Mouse (Mus musculus) forebrain, embryonic 16.5 days (tissue): ENCODE results near the gene Elovl7. TPM values are rescaled to one million over a fixed set of nuclear protein-coding genes. Genes with fewer than 3 reads are reported as not detected.
A peak's percentile ranks its signal among the peaks of the same experiment; 100 is the strongest.

ENCODE experiments used
- ATAC-seq: fragments of 200-750 bp; cut with Nextera tagmentation; 2 replicates; pipeline ENCODE4 v1.8.0; 2017; ENCODE audit warnings: mild to moderate bottlenecking, moderate library complexity
- H3K27ac ChIP-seq: fragments of 300-500 bp; sonication (generic); 2 replicates; pipeline ENCODE4 v1.5.1; 2014; ENCODE audit warnings: low read length, control low read depth
- H3K27me3 ChIP-seq: fragments of 300-500 bp; sonication (generic); replicated peaks from 2 replicates; pipeline ENCODE4 v1.6.1; 2014; ENCODE audit warnings: low read length; ENCODE audit not compliant: control insufficient read depth, insufficient read depth
- H3K36me3 ChIP-seq: fragments of 300-500 bp; sonication (generic); 2 replicates; pipeline ENCODE4 v1.6.1; 2014; ENCODE audit not compliant: control insufficient read depth, insufficient read depth
- H3K4me1 ChIP-seq: fragments of 300-500 bp; sonication (generic); replicated peaks from 2 replicates; pipeline ENCODE4 v1.6.1; 2014; ENCODE audit warnings: low read length; ENCODE audit not compliant: control insufficient read depth, insufficient read depth
- H3K4me2 ChIP-seq: fragments of 300-500 bp; sonication (generic); 2 replicates; pipeline ENCODE4 v1.6.1; 2014; ENCODE audit warnings: mild to moderate bottlenecking, low read length, control low read depth
- H3K4me3 ChIP-seq: fragments of 300-500 bp; sonication (generic); replicated peaks from 2 replicates; pipeline ENCODE4 v1.5.1; 2014; ENCODE audit warnings: mild to moderate bottlenecking, low read length, control low read depth
- H3K9ac ChIP-seq: fragments of 300-500 bp; sonication (generic); replicated peaks from 2 replicates; pipeline ENCODE4 v1.6.1; 2014; ENCODE audit warnings: low read depth, low read length, control low read depth
- H3K9me3 ChIP-seq: fragments of 300-500 bp; sonication (generic); 2 replicates; pipeline ENCODE4 v1.6.1; 2016; ENCODE audit warnings: low read length; ENCODE audit not compliant: control insufficient read depth
- WGBS: fragments of 180-500 bp; shearing (Covaris S2); extraction: QIAGEN DNeasy Blood & Tissue Kit; methylation state at CpG from one replicate; pipeline ENCODE4 v1.1.7; 2014; 5-methylcytosine and 5-hydroxymethylcytosine counted together
- polyA plus RNA-seq: library from polyadenylated mRNA; unstranded; fragments of >200 nt; fragmentation: Nextera tagmentation; extraction: Ambion mirVana; gene quantifications from 2 replicates; pipeline ENCODE4 v1.2.1, GENCODE M21; 2015

Gene Elovl7
- polyA plus RNA-seq, 1 experiment from 2014 or later = 1.8 TPM

- H3K4me2 ChIP-seq = no peak overlapping the region
- no peaks in the 10 kb centered on the region for H3K9me3 ChIP-seq
- H3K27ac ChIP-seq = no peak overlapping the region
- ATAC-seq = no peak
- no peaks in the 10 kb centered on the region for H3K36me3 ChIP-seq
- no peaks in the 10 kb centered on the region for H3K4me1 ChIP-seq
- H3K4me3 ChIP-seq = no peak overlapping the region
- 92% methylated on average over 22 of the region's 22 CpGs for WGBS
- H3K9ac ChIP-seq = no peak overlapping the region
- no peaks in the 10 kb centered on the region for H3K27me3 ChIP-seq
Measured at GRCm38 (mm10) chr13:108323866-108324829, 109.9 kb downstream of the Elovl7 start.

GRCm38 (mm10) chr13:108325871-108326270, 111.7 kb downstream of the Elovl7 start:
- no peaks in the 10 kb centered on the region for H3K27me3 ChIP-seq
- no peak for ATAC-seq
- WGBS = 94% methylated on average over 5 of the region's 5 CpGs

GRCm38 (mm10) chr13:108326351-108326750, 112.1 kb downstream of the Elovl7 start:
- Histone ChIP-seq H3K9ac (no peak overlapping the region), H3K4me3 (no peak overlapping the region), H3K9me3 (no peaks in the 10 kb centered on the region), H3K27me3 (no peaks in the 10 kb centered on the region), H3K27ac (no peak overlapping the region), H3K4me2 (no peak overlapping the region), H3K36me3 (no peaks in the 10 kb centered on the region), H3K4me1 (no peaks in the 10 kb centered on the region)
- no peak for ATAC-seq
- 98% methylated on average over 10 of the region's 10 CpGs for WGBS

More at GRCm38 (mm10) chr13:108325871-108326270, 111.7 kb downstream of the Elovl7 start:
- Histone ChIP-seq H3K27ac (no peak overlapping the region), H3K9me3 (no peaks in the 10 kb centered on the region), H3K36me3 (no peaks in the 10 kb centered on the region), H3K9ac (no peak overlapping the region), H3K4me2 (no peak overlapping the region), H3K4me1 (no peaks in the 10 kb centered on the region), H3K4me3 (no peak overlapping the region)

- 92% methylated on average over 7 of the region's 7 CpGs for WGBS
- H3K4me1 ChIP-seq = no peaks in the 10 kb centered on the region
- H3K9me3 ChIP-seq = no peaks in the 10 kb centered on the region
- H3K36me3 ChIP-seq = no peaks in the 10 kb centered on the region
- no peak overlapping the region for H3K9ac ChIP-seq
- no peak overlapping the region for H3K27ac ChIP-seq
- no peaks in the 10 kb centered on the region for H3K27me3 ChIP-seq
- ATAC-seq = no peak
- no peak overlapping the region for H3K4me3 ChIP-seq
- H3K4me2 ChIP-seq = no peak overlapping the region
Measured at GRCm38 (mm10) chr13:108327047-108327446, 112.8 kb downstream of the Elovl7 start.

- H3K4me3 ChIP-seq = no peak overlapping the region
- no peak overlapping the region for H3K4me2 ChIP-seq
- no peaks in the 10 kb centered on the region for H3K9me3 ChIP-seq
- no peaks in the 10 kb centered on the region for H3K4me1 ChIP-seq
- H3K9ac ChIP-seq = no peak overlapping the region
- H3K36me3 ChIP-seq = no peaks in the 10 kb centered on the region
- WGBS = 93% methylated on average over 21 of the region's 21 CpGs
- no peaks in the 10 kb centered on the region for H3K27me3 ChIP-seq
- ATAC-seq = no peak
- H3K27ac ChIP-seq = no peak overlapping the region; the same call in 1 of the 2 replicates
Measured at GRCm38 (mm10) chr13:108328406-108329180, 114.4 kb downstream of the Elovl7 start.

- Histone ChIP-seq H3K4me1 (no peaks in the 10 kb centered on the region), H3K9me3 (no peaks in the 10 kb centered on the region), H3K4me2 (no peak overlapping the region), H3K4me3 (no peak overlapping the region), H3K36me3 (no peaks in the 10 kb centered on the region), H3K9ac (no peak overlapping the region), H3K27ac (no peak overlapping the region), H3K27me3 (no peaks in the 10 kb centered on the region)
- WGBS = 67% methylated on average over 3 of the region's 3 CpGs
- ATAC-seq = 0 out of 2 replicates have a peak, but pooled peaks have one; percentile 31
Measured at GRCm38 (mm10) chr13:108329693-108330092, 115.5 kb downstream of the Elovl7 start.

Other genes with a start within 250 kb of the Elovl7 start
- gene Smim15, start 170.0 kb upstream of the Elovl7 start, polyA plus RNA-seq = 46.7 and 55.1 TPM in 2 replicates
- 63.4 and 72.8 TPM in 2 replicates for gene Ndufaf2, start 55.8 kb upstream of the Elovl7 start, polyA plus RNA-seq
- 33.3 and 33.5 TPM in 2 replicates for gene Ercc8, start 55.7 kb upstream of the Elovl7 start, polyA plus RNA-seq
- 5.4 and 5.8 TPM in 2 replicates for gene Depdc1b, start 101.9 kb downstream of the Elovl7 start, polyA plus RNA-seq
- gene Pde4d, start 235.5 kb downstream of the Elovl7 start, polyA plus RNA-seq = 16.0 and 20.5 TPM in 2 replicates